Mouse (Mus musculus): ENCODE measurements around the gene Elavl2.

- TF ChIP-seq CTCF (conservative IDR thresholded peaks at IDR 0.05; ENCODE audit: low read length) = no peak
- TF ChIP-seq NANOG (IDR thresholded peaks at IDR 0.05; ENCODE audit: borderline replicate concordance, low read length) = no peak
Observed at GRCm38 (mm10) chr4:91365276-91365675, 35.3 kb downstream of the Elavl2 start.
